Mouse (Mus musculus): ENCODE data around the gene Gm15056.

Gm15056 gene

GRCm38 (mm10) chr8:20902527-20902926 is at the start of gene Gm15056:
Gene Gm15056, minus strand, starts transcription at chr8:20902627.
- no peak for DNase-seq (ENCODE audit: low spot score)

GRCm38 (mm10) chr8:20944610-20945009 is 42.2 kb upstream of the Gm15056 start, which contains the start of gene AY761185:
Gene AY761185, minus strand, starts transcription at chr8:20944710.
- no peak for DNase-seq (ENCODE audit: low spot score)

DNA sequence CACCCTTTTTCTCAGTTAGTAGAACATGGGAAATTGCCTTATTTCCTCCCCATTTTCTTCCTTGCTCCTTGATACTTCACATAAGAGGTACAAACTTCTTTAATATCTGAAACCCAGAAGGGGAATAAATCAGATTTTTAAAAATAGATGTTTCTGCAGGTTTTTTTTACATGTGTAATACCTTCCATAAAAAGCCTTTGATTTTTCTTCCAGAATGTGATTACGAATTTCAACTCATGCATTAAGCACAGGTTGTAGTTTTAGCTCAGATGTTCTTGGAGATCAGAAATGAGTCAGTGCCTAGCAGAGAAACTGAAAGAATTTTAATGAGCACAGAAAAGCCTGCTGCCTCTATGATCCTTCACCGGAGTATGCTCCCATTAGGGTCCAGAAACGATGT is 19.5 kb upstream of the Gm15056 start, which contains the start of gene Gm6040:
TSS of gene Gm6040 (minus strand) at position 101 of the 400 bp plus-strand sequence.
- DNase-seq (ENCODE audit: low spot score) = no peak

DNA sequence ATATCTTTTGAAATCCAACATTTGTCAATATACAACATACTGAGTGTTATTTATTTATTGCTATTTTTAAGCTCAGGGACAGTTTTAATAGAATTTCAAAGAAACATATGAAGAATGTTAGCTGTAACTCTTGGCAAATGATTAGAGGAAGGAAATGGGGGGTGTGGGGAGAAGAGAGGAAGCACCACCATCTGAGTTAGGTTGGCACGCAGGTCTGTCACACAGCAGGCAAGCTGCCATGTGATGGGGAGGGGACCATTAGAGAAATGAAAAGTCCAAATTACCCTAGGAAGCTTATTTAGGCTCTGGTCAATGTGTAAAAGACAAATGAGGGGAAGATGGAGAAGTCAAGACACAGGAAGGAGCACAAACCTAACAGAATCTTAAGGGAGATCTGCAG is 9.9 kb upstream of the Gm15056 start:
- DNase-seq (ENCODE audit: low spot score) = no peak

GRCm38 (mm10) chr8:20908256-20908655 is 5.8 kb upstream of the Gm15056 start:
- no peak for DNase-seq (ENCODE audit: low spot score)

- DNase-seq (ENCODE audit: low spot score) = no peak
Measured at GRCm38 (mm10) chr8:20907119-20907518, 4.7 kb upstream of the Gm15056 start.

- DNase-seq (ENCODE audit: low spot score) = no peak
Measured at GRCm38 (mm10) chr8:20892369-20892768, 10.1 kb downstream of the Gm15056 start, which contains the start of gene Defb33. Gene Defb33, plus strand, starts transcription at chr8:20892669.

DNA sequence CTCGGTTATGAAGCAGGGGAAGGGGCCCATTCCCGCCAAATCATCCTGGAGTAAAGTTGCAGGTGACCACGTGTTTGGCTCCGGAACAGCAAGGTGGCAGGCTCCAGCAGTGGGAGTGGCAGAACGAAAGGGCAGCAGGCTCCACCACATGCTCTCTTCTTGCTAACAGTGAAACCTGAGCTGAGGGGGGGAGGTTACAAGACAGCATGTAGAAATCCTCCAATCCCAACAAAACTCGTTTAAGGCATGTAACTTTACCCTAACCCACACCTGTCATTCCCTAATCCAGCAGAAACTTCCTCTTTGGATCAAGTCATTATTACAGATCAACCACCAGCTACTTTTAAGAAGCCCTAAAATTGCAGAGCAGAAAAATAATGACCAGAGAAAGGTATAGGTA is 27.8 kb downstream of the Gm15056 start:
- no peak for DNase-seq (ENCODE audit: low spot score)

Data from retina, embryonic 14.5 days (tissue).